Mouse (Mus musculus): ENCODE measurements around the gene Mrpl11.
A peak's percentile ranks its signal among the peaks of the same experiment; 100 is the strongest.

DNA sequence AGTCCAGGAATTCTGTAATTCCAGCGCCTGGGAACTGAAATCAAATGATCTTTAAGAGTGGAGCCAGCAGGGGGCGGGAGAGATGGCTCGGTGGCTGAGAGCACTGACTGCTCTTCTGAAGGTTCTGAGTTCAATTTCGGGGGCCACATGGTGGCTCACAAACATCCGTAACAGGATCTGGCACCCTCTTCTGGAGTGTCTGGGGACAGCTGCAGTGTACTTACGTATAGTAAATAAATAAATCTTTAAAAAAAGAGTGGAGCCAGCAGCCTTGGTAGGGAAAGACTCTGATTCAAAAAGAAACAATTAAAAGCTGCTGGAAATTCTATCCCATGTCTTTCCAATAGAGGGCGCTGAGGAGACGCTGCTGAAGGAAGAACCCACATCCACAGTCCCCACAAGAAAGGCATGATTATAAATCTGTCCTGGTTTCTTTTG is 53.0 kb downstream of the Mrpl11 start:
- peak; percentile 42; the same call in 1 of the 2 replicates for TF ChIP-seq CTCF (IDR thresholded peaks at IDR 0.05; ENCODE audit: low read depth, low read length)
- TF ChIP-seq POLR2A (IDR thresholded peaks at IDR 0.05; ENCODE audit: borderline replicate concordance, low read depth, low read length) = no peak
